Mouse (Mus musculus): ENCODE measurements around the gene Rgs7bp.

The Rgs7bp gene

DNA sequence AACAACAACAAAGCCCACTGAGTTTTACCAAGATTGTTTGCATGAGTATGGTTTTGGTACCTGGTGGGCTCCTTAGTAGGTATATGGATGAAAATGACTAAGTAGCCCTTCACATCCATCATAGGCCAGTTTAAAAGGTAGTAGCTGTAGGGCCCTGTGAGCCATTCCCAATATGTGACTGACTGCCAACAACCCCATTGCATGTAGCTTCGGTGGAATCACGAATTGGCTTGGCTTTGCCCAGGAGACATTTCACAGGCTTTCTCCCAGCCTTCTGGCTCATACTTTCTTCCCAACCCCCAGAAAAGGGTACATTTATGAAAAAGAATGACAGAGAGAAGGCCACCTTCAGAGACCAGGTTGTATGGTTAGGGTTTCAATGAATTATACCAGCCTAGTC lies 45.8 kb downstream of the Rgs7bp start:
- DNase-seq (ENCODE audit: low spot score) = no peak

DNA sequence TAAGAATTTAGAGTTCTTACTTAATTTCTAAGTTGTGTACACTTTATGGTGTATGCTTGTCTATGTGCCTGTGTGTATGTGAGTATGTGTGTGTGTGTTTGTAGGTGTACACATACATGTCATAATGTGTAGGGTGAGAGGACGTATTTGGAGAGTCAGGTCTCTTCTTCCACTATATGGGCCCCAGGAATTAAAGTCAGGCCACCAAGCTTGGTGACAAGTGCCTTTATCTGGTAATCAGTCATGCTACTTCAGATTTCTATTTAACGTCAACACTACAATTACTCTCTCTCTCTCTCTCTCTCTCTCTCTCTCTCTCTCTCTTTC lies 51.9 kb downstream of the Rgs7bp start:
- DNase-seq (ENCODE audit: low spot score) = no peak

- no peak for DNase-seq (ENCODE audit: low spot score)
Measured at GRCm38 (mm10) chr13:105002132-105002830, 52.4 kb downstream of the Rgs7bp start.

DNA sequence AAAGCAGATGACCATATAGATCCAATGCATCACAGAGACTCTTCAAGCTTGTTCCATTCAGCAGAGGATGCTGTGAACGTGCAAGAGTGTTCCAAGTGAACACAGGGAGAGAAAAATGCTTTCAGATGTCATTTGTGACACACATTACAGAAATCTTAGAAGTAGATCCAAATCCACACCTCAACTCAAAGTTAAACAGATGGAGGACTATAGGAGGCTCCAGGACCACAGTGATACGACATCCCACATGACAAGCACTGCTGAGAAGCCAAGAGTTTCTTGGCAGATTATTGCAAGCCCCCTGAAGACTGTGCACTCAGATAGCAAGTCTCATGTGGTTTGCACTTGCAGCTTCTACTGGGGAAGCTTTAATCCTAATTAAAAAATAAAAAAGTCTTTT lies 53.0 kb downstream of the Rgs7bp start:
- DNase-seq (ENCODE audit: low spot score) = no peak

GRCm38 (mm10) chr13:104988811-104989258 lies 65.9 kb downstream of the Rgs7bp start:
- no peak for DNase-seq (ENCODE audit: low spot score)

GRCm38 (mm10) chr13:104988009-104988540 lies 66.7 kb downstream of the Rgs7bp start:
- no peak for DNase-seq (ENCODE audit: low spot score)

DNA sequence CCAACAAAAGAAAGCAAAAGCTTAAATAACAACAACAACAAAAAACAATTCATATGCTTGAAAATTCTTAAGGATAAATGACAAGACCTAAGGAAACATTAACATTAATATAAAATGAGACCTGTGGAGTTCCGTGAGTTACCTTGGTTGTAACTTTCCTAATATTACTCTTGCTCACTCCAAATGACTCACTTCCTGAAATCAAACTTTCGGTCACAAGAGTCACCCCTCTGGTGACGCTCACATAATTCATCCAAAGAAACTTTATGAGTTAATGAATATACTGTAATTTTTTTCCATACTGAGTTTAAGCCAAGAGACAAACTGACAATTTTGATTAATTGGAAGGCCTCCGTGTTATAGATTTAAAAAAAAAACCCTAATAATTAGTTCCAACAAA lies 69.0 kb downstream of the Rgs7bp start:
- no peak for DNase-seq (ENCODE audit: low spot score)

GRCm38 (mm10) chr13:104983989-104984388 lies 70.7 kb downstream of the Rgs7bp start:
- DNase-seq (ENCODE audit: low spot score) = no peak

DNA sequence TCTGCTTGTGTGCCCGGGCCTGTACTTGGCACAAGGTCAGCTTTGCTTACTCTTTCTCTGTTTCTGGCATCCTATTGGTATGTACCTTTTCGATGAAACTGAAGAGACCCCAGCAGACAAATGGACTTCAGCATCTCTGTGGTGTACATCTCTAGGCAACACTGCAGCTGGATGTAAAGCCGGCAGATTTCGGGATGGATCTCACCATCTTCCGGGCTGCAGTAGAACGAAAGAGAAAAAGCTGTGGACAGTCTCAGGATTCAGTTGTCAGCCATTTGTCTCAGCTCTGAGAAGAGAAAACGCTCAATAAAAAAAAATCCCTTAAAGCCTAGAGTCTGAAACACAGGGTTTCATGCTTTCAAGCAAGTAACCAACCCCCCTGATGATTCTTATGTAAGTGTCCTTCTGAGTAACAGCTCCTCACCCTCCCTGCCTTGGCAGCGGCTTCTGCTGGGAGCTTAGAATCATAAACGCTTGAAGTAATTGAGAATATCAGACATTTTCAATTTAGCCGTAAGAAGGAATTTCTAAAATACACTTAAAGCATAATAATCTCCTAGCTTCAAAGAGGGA lies 71.9 kb downstream of the Rgs7bp start:
- DNase-seq (ENCODE audit: low spot score) = no peak

- DNase-seq (ENCODE audit: low spot score) = no peak
Measured at GRCm38 (mm10) chr13:104978176-104978575, 76.6 kb downstream of the Rgs7bp start.

DNA sequence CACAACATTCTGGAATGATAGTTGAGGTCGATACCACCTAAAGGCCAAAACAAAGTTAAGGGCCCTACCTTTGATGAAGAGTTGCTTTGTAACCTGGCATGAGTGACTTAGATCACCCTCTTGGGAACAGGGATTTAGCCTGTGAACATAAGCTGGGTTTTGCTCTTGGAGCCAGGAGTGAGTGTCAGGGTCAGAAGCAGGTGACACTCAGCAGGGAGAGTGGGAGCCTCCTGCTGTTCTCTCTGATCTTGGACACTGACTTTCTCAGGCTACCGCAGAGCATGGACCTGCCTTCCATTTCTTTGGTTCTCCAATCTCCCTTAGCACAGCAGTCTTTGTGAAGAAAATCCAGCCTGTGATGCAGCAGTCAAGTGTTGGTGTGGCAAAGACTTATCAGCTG lies 87.2 kb downstream of the Rgs7bp start:
- DNase-seq (ENCODE audit: low spot score) = no peak

DNA sequence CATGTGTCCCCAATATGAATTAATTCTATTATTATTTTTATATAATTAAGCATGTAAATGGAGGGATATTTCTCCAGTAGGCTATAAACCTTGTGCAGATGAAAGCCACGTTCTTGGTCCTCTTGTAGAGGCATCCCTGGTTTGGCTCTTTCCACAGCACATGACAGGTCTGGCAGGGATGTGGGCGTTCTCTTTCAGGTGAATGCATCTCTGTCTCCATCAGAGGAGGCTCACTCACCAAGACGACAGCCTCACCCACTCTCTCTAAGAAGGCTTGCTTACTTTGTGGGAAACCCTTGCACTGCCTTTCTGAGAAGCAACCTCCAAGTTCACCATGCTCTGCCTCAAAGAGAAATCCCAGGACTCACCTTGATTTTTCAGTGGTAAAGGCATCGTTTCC lies 91.0 kb downstream of the Rgs7bp start:
- no peak for DNase-seq (ENCODE audit: low spot score)

- no peak for DNase-seq (ENCODE audit: low spot score)
Measured at GRCm38 (mm10) chr13:104962716-104963411, 91.9 kb downstream of the Rgs7bp start.

DNA sequence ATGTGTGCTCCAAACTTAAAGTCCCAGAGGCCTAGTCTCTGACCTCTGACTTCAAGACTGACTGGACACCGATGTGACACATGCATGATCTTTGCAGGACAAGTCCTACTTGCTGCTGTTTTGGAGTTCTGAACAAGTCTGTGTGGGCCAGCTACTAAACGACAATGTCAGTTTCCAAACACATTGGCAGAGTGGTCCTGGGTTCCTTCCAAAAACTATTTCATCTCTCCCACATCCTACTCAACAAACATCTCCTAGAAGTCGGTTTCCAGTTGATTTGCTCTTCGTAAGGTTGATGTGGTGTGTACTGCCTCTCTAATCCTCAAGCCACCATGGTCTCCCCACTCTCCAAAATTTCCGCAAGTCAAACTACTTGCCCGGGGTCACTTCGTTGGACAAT lies 92.6 kb downstream of the Rgs7bp start:
- no peak for DNase-seq (ENCODE audit: low spot score)

DNA sequence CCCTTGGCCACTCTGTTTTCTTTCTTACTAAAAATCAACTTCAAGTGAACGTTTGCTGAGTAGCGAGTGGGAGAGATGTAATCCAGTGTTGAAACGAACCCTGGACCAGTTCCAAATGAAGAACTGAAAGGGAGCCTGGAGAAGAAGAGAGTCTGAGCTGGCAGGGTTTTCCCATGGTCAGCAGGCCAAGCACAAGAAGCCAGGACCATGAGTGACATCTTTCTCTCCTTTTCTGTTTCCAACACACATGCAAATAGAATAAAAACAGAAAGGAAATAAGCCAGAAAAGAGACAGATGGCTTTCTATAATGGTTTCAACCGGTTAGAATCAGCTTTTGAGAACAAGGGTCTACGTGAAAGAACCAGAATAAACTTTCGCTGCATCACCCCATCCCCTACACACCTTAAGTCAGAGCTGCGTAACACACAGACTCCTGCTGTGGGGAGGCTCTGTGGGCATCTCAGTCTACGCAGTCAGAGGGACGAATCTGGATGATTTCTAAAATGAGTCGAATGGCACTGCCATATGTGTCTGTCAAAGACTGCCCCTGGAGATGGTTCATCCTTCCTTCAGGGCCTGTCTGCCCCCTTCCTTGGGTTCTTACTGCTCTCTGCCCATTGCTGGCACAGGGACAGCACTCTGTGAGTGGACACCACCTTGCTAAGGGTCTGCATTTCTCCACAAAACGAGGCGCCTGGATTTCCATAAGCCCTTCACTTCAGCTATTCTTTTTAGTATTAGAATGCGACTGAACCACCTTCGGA lies 93.6 kb downstream of the Rgs7bp start:
- no peak for DNase-seq (ENCODE audit: low spot score)

- no peak for DNase-seq (ENCODE audit: low spot score)
Measured at GRCm38 (mm10) chr13:104960206-104960928, 94.4 kb downstream of the Rgs7bp start.

GRCm38 (mm10) chr13:104959733-104960132 lies 95.0 kb downstream of the Rgs7bp start:
- no peak for DNase-seq (ENCODE audit: low spot score)

DNA sequence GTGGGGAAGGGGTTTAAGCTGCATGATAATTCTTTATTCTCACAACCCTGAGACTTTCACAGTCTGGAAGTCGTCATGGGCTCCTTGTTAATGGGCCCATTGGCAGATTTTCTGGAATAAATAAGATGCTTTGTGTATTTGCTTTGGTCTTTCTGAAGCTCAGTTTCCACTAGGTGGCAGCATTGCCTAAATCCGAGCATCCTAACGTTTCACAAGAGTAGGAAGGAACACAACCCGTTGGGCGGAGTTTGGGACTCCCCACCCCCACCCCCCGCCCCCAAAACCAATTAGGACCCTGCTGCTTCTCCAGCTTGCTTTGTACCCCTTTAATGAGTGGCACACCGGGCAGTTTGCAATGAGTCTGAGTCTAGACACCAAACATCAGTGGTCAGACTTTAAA lies 106.8 kb downstream of the Rgs7bp start:
- DNase-seq (ENCODE audit: low spot score) = peak; percentile 71

GRCm38 (mm10) chr13:104940483-104940882 lies 114.2 kb downstream of the Rgs7bp start:
- no peak for DNase-seq (ENCODE audit: low spot score)

GRCm38 (mm10) chr13:104939856-104940255 lies 114.9 kb downstream of the Rgs7bp start:
- peak; percentile 12 for DNase-seq (ENCODE audit: low spot score)

- no peak for DNase-seq (ENCODE audit: low spot score)
Measured at GRCm38 (mm10) chr13:104938966-104939593, 115.7 kb downstream of the Rgs7bp start.
